Mouse (Mus musculus) limb, embryonic 14.5 days (tissue): ENCODE results near the gene Tgfbr2. TPM values are rescaled to one million over a fixed set of nuclear protein-coding genes. Genes with fewer than 3 reads are reported as not detected.
A peak's percentile ranks its signal among the peaks of the same experiment; 100 is the strongest.

Experiments used
- ATAC-seq: fragments of 200-750 bp; cut with Nextera tagmentation; 2 replicates; pipeline ENCODE4 v1.8.0; 2017; ENCODE audit warnings: low read depth, moderate number of reproducible peaks, moderate TSS enrichment; ENCODE audit not compliant: low FRiP score
- DNase-seq: peaks from one replicate; pipeline ENCODE4 v3.0.0-alpha.2; 2015; ENCODE audit warnings: low spot score
- H3K27ac ChIP-seq: fragments of 300-500 bp; sonication (generic); replicated peaks from 2 replicates; pipeline ENCODE4 v1.5.1; 2014; ENCODE audit warnings: low read depth, mild to moderate bottlenecking, low read length, moderate library complexity, mixed read lengths
- H3K27me3 ChIP-seq: fragments of 300-500 bp; sonication (generic); 2 replicates; pipeline ENCODE4 v1.6.1; 2014; ENCODE audit warnings: low read length, mixed read lengths; ENCODE audit not compliant: control insufficient read depth, insufficient read depth
- H3K36me3 ChIP-seq: fragments of 300-500 bp; sonication (generic); 2 replicates; pipeline ENCODE4 v1.6.1; 2014; ENCODE audit warnings: mild to moderate bottlenecking, low read length, moderate library complexity, mixed read lengths; ENCODE audit not compliant: control insufficient read depth, insufficient read depth
- H3K4me1 ChIP-seq: fragments of 300-500 bp; sonication (generic); 2 replicates; pipeline ENCODE4 v1.6.1; 2014; ENCODE audit warnings: antibody characterized with exemption, low read length, mixed read lengths; ENCODE audit not compliant: control insufficient read depth, insufficient read depth
- H3K4me2 ChIP-seq: fragments of 300-500 bp; sonication (generic); replicated peaks from 2 replicates; pipeline ENCODE4 v1.6.1; 2014; ENCODE audit warnings: low read depth, mild to moderate bottlenecking, low read length, moderate library complexity; ENCODE audit not compliant: severe bottlenecking
- H3K4me3 ChIP-seq: fragments of 300-500 bp; sonication (generic); replicated peaks from 2 replicates; pipeline ENCODE4 v1.5.1; 2014; ENCODE audit warnings: low read length
- H3K9ac ChIP-seq: fragments of 300-500 bp; sonication (generic); 2 replicates; pipeline ENCODE4 v1.6.1; 2014; ENCODE audit warnings: mild to moderate bottlenecking, low read depth, low read length, moderate library complexity; ENCODE audit not compliant: severe bottlenecking
- H3K9me3 ChIP-seq: fragments of 300-500 bp; sonication (generic); 2 replicates; pipeline ENCODE4 v1.6.1; 2016; ENCODE audit warnings: low read length; ENCODE audit not compliant: control insufficient read depth
- POLR2A ChIP-seq: fragments of 200-500 bp; IDR thresholded peaks from 2 replicates; pipeline ENCODE4 v1.8.0; 2012; ENCODE audit warnings: inconsistent platforms, mild to moderate bottlenecking, moderate library complexity, borderline replicate concordance; ENCODE audit not compliant: insufficient read depth, insufficient read length; ENCODE audit errors: extremely low read depth
- WGBS: fragments of 180-500 bp; shearing (Covaris S2); extraction: QIAGEN DNeasy Blood & Tissue Kit; methylation state at CpG from one replicate; pipeline ENCODE4 v1.1.7; 2014; 5-methylcytosine and 5-hydroxymethylcytosine counted together
- polyA plus RNA-seq, 2 experiments: library from polyadenylated mRNA; depleted of rRNA in 1 of 2; stranded (reverse) in 1 of 2; unstranded in 1 of 2; fragments of >200 nt; fragmentation: Nextera tagmentation in 1 of 2; extraction: Ambion mirVana in 1 of 2; gene quantifications; 2 replicates each; pipeline versions ENCODE4 v1.2.1 to v1.2.3; 2012 to 2014

Gene Tgfbr2
- polyA plus RNA-seq, 2 experiments = 58.8 to 67.2 TPM

GRCm38 (mm10) chr9:116166363-116166762, 8.8 kb downstream of the Tgfbr2 start:
- no peak overlapping the region for H3K4me3 ChIP-seq
- H3K27ac ChIP-seq = peak overlapping the region; percentile 67
- ATAC-seq (no peak), DNase-seq (no peak)
- peaks cover 40% of the 10 kb centered on the region for H3K4me1 ChIP-seq
- no peak for TF ChIP-seq POLR2A
- 0 out of 2 replicates have a peak overlapping the region, but pooled peaks have one; percentile 3 for H3K4me2 ChIP-seq
- 55% methylated on average over 6 of the region's 6 CpGs for WGBS
- peaks cover 3% of the 10 kb centered on the region; the same call in 1 of the 2 replicates for H3K36me3 ChIP-seq
- H3K27me3 ChIP-seq = no peaks in the 10 kb centered on the region
- H3K9me3 ChIP-seq = 0 out of 2 replicates have a peak, but pooled peaks cover 5% of the 10 kb centered on the region
- no peak overlapping the region for H3K9ac ChIP-seq

GRCm38 (mm10) chr9:116163883-116164282, 11.3 kb downstream of the Tgfbr2 start:
- Histone ChIP-seq H3K9ac (no peak overlapping the region), H3K4me3 (no peak overlapping the region), H3K4me1 (peaks cover 23% of the 10 kb centered on the region), H3K9me3 (0 out of 2 replicates have a peak, but pooled peaks cover 5% of the 10 kb centered on the region), H3K36me3 (peaks cover 3% of the 10 kb centered on the region; the same call in 1 of the 2 replicates), H3K27ac (no peak overlapping the region), H3K4me2 (no peak overlapping the region), H3K27me3 (no peaks in the 10 kb centered on the region)
- TF ChIP-seq POLR2A = no peak
- 73% methylated on average over 6 of the region's 6 CpGs for WGBS
- no peak for DNase-seq
- ATAC-seq = no peak

DNA sequence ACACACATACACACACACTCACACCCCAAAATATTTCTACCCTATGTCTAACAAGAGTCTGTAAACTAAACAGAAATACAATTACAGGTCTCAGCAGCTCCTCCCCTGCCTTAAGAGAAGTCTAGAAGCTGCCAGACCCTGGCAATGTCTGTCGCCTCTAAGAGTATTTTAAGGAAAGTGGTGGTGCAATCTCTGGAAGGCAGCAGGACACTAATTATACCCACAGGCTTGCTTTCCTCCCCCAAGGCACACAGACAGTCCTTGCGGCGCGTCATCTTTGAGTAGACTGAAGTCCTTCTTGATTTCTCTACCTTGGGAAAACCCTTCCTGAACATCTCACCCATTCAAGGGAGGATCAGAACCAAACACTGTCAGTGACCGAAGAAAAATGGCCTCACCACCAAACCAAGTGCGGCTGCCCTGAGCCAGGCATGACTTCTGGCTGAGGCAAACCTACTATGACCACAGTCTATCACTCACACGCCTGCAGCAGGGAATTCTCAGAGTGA, 12.2 kb downstream of the Tgfbr2 start:
- H3K4me3 ChIP-seq = no peak overlapping the region
- peaks cover 5% of the 10 kb centered on the region for H3K36me3 ChIP-seq
- DNase-seq = no peak
- H3K9me3 ChIP-seq = 0 out of 2 replicates have a peak, but pooled peaks cover 5% of the 10 kb centered on the region
- no peak for TF ChIP-seq POLR2A
- H3K4me2 ChIP-seq = no peak overlapping the region
- peaks cover 16% of the 10 kb centered on the region for H3K4me1 ChIP-seq
- no peak overlapping the region for H3K9ac ChIP-seq
- H3K27ac ChIP-seq = no peak overlapping the region
- WGBS = 92% methylated on average over 7 of the region's 7 CpGs
- no peaks in the 10 kb centered on the region for H3K27me3 ChIP-seq
- ATAC-seq = no peak

DNA sequence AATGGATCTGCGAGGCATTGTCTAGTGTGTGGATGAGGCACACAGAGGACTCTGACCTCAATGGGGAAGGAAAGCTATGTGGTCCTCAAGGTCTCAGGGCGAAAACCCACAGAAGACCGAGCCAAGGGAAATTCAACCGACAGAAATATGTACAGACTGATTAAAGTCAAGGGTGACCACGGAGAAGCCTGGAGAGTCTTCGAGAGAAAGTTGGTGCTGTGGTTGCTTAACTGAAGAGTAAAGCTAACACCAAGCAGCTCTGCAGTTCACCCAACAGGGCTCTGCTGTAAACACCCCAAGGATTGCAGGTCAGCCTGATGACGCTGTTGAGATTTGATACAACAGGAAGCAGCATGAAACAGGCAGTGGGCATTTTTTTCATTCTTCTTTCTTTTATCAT, 14.3 kb downstream of the Tgfbr2 start:
- Histone ChIP-seq H3K9me3 (0 out of 2 replicates have a peak, but pooled peaks cover 5% of the 10 kb centered on the region), H3K27ac (no peak overlapping the region), H3K4me3 (no peak overlapping the region), H3K27me3 (no peaks in the 10 kb centered on the region), H3K4me2 (no peak overlapping the region), H3K9ac (no peak overlapping the region), H3K36me3 (peaks cover 14% of the 10 kb centered on the region), H3K4me1 (no peaks in the 10 kb centered on the region)
- TF ChIP-seq POLR2A = no peak
- DNase-seq = no peak
- ATAC-seq = no peak
- WGBS = 85% methylated on average over 7 of the region's 7 CpGs

DNA sequence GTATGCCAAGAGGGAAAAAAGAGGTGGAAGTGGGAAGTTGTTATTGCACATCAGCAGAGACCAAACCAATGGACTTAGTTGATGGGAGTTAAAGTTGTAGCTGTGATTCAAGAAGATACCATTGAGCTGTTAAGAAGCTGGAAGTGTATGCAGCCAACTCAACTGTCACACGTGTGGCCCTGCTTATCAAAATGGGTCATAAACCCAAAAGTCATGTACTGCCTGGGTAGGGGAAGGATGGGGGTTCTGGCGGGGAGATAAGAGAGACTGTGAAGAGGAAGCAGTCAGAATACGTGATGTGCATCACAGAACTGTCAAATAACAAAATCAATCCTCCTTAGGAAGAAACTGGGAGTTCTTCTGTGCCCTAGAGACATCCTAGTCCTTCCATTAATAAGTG, 15.1 kb downstream of the Tgfbr2 start:
- no peak for ATAC-seq
- no peaks in the 10 kb centered on the region for H3K4me1 ChIP-seq
- no peaks in the 10 kb centered on the region for H3K27me3 ChIP-seq
- peaks cover 21% of the 10 kb centered on the region for H3K36me3 ChIP-seq
- H3K4me2 ChIP-seq = no peak overlapping the region
- H3K9ac ChIP-seq = no peak overlapping the region
- H3K4me3 ChIP-seq = no peak overlapping the region
- TF ChIP-seq POLR2A = no peak
- 88% methylated on average over 3 of the region's 3 CpGs for WGBS
- DNase-seq = no peak
- peaks cover 10% of the 10 kb centered on the region for H3K9me3 ChIP-seq
- H3K27ac ChIP-seq = no peak overlapping the region
